Mouse (Mus musculus) stomach, postnatal 0 days (tissue): ENCODE measurements around the gene Gal3st2. TPM values are rescaled to one million over a fixed set of nuclear protein-coding genes. Genes with fewer than 3 reads are reported as not detected.
"Not testable (repeated sequence)": the region's sequence is repeated elsewhere in the genome, so short reads cannot be mapped to it uniquely, and the experiment has no call there.

ENCODE experiments used
- ATAC-seq: fragments of 200-750 bp; cut with Nextera tagmentation; 2 replicates; pipeline ENCODE4 v1.8.0; 2017; ENCODE audit not compliant: low FRiP score, low TSS enrichment
- DNase-seq: peaks from one replicate; pipeline ENCODE4 v3.0.0-alpha.2; 2016; ENCODE audit warnings: low spot score
- H3K27ac ChIP-seq: fragments of 300-500 bp; sonication (generic); replicated peaks from 2 replicates; pipeline ENCODE4 v1.5.1; 2014; ENCODE audit warnings: mild to moderate bottlenecking, control low read depth
- H3K27me3 ChIP-seq: fragments of 300-500 bp; sonication (generic); 2 replicates; pipeline ENCODE4 v1.6.1; 2014; ENCODE audit warnings: low read length; ENCODE audit not compliant: control insufficient read depth, insufficient read depth
- H3K36me3 ChIP-seq: fragments of 300-500 bp; sonication (generic); 2 replicates; pipeline ENCODE4 v1.6.1; 2014; ENCODE audit warnings: low read length, mixed read lengths; ENCODE audit not compliant: control insufficient read depth, insufficient read depth
- H3K4me1 ChIP-seq: fragments of 300-500 bp; sonication (generic); replicated peaks from 2 replicates; pipeline ENCODE4 v1.6.1; 2014; ENCODE audit warnings: antibody characterized with exemption; ENCODE audit not compliant: control insufficient read depth, insufficient read depth
- H3K4me2 ChIP-seq: fragments of 300-500 bp; sonication (generic); replicated peaks from 2 replicates; pipeline ENCODE4 v1.6.1; 2014; ENCODE audit warnings: low read depth, mild to moderate bottlenecking, control low read depth, moderate library complexity
- H3K4me3 ChIP-seq: fragments of 300-500 bp; sonication (generic); 2 replicates; pipeline ENCODE4 v1.5.1; 2014; ENCODE audit warnings: low read depth, low read length, control low read depth
- H3K9ac ChIP-seq: fragments of 300-500 bp; sonication (generic); 2 replicates; pipeline ENCODE4 v1.6.1; 2014; ENCODE audit warnings: mild to moderate bottlenecking, low read length, control low read depth, mixed read lengths
- H3K9me3 ChIP-seq: fragments of 300-500 bp; sonication (generic); 2 replicates; pipeline ENCODE4 v1.6.1; 2016; ENCODE audit warnings: low read length; ENCODE audit not compliant: control insufficient read depth
- CTCF ChIP-seq: IDR thresholded peaks from 2 replicates; pipeline ENCODE4 v1.5.1; 2016; ENCODE audit warnings: antibody characterized with exemption, low read depth, mild to moderate bottlenecking, moderate library complexity
- EP300 ChIP-seq: optimal IDR thresholded peaks from 2 replicates; pipeline ENCODE3; 2016; ENCODE audit warnings: antibody characterized with exemption
- WGBS: fragments of 180-500 bp; shearing (Covaris S2); extraction: QIAGEN DNeasy Blood & Tissue Kit; methylation state at CpG from one replicate; pipeline ENCODE4 v1.1.7; 2014; 5-methylcytosine and 5-hydroxymethylcytosine counted together
- polyA plus RNA-seq: library from polyadenylated mRNA; unstranded; fragments of >200 nt; fragmentation: Nextera tagmentation; extraction: Ambion mirVana; gene quantifications from 2 replicates; pipeline ENCODE4 v1.2.1, GENCODE M21; 2015

Gene Gal3st2
- polyA plus RNA-seq: 0.07 and 0.08 TPM in 2 replicates

DNA sequence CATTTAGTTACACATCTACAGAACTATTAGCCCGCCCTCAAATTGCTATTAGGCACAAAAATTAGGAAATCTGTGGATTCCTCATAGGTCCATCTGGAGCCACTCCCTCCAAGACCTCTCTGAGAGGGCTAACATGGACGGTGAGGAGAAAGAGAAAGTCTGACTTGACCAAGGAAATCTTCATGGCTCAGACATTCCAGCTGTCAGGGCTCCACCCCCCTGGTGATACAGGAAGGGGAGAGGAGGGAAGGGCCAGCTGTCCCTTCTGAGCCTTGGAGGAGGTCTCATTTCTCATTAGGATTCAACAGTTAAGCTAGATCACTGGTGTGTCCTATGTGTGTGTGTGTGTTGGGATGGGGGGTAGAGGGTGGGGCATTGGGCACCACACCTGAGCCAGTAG lies at the start of gene Gal3st2:
TSS of gene Gal3st2 (plus strand) at position 259 of the 400 bp plus-strand sequence.
- not testable (repeated sequence) for DNase-seq, H3K4me2 ChIP-seq

DNA sequence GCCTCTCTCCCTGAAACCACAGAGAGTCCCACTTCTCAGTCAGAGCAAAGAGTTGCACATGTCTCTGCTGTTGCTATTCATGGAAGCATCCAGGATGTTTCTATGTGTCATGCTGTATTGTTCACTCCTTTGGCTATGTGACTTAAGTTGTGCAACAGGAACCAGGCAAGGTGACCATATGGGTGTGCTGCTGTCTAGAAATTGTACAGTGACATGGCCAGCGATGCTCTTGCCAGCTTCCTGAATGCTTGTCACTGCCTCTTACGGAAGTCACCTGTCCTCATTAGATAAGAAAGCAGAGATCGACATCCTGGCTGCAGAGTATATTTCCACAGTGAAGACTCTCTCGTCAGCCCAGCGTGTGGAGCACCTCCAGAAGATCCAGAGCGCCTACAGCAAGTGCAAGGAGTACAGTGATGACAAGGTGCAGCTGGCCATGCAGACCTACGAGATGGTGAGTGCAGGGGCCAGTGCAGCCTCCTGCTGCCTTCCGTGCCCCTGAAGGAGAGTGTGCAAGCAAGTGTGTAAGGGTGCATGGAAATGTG lies 49.5 kb upstream of the Gal3st2 start:
- H3K9ac ChIP-seq: no peak overlapping the region
- H3K27ac ChIP-seq: no peak overlapping the region
- TF ChIP-seq CTCF (no peak), EP300 (no peak)
- no peak overlapping the region for H3K4me3 ChIP-seq
- WGBS: 80% methylated on average over 8 of the region's 8 CpGs
- no peaks in the 10 kb centered on the region for H3K9me3 ChIP-seq
- H3K27me3 ChIP-seq: no peaks in the 10 kb centered on the region
- H3K4me2 ChIP-seq: no peak overlapping the region
- H3K36me3 ChIP-seq: peaks cover 47% of the 10 kb centered on the region
- no peak for ATAC-seq
- no peaks in the 10 kb centered on the region for H3K4me1 ChIP-seq
- no peak for DNase-seq

More for the DNA sequence above, at the start of gene Gal3st2:
- ATAC-seq, H3K4me3 ChIP-seq, H3K27ac ChIP-seq, H3K9ac ChIP-seq, H3K36me3 ChIP-seq, H3K27me3 ChIP-seq, H3K4me1 ChIP-seq, H3K9me3 ChIP-seq: not testable (repeated sequence)
- WGBS: 38% methylated on average over 2 of the region's 2 CpGs

DNA sequence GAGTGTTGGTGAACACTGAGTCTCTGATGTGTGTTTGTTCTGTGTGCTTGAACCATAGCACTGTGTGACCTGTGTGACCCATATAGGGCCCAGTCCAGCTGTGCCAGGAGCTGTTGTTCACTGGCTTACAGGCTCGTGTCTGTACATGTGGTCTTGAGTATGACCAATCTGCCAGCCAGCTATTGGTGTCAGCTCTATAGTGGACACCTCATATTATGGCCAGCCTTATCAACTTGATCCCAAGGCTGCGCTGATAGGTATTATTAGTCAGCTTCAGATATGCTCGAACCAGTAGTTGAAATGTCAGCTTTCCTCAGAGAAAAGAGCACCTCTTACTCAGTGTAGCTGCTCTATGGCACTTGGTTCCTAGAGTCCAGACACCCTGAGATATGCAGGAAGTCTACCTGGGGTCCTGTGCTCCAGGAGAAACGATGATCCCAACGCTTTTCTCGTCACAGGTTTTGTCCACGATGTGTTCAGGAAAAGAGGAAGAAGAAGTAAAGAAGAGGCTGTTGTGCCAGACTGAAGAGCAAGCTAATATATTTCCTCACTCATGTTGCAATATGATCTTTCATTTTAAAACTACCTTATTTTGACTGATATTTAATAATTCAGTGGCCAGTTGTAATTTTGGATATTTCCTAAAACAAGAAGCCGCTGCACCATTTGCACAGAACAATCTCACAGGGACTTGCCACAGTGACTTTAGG lies 43.1 kb upstream of the Gal3st2 start:
- Histone ChIP-seq H3K4me3 (no peak overlapping the region), H3K9ac (no peak overlapping the region), H3K4me1 (no peaks in the 10 kb centered on the region), H3K9me3 (no peaks in the 10 kb centered on the region), H3K36me3 (peaks cover 46% of the 10 kb centered on the region), H3K27me3 (no peaks in the 10 kb centered on the region), H3K4me2 (no peak overlapping the region), H3K27ac (no peak overlapping the region)
- 89% methylated on average over 8 of the region's 8 CpGs for WGBS
- no peak for ATAC-seq
- DNase-seq: no peak
- TF ChIP-seq CTCF (no peak), EP300 (no peak)

DNA sequence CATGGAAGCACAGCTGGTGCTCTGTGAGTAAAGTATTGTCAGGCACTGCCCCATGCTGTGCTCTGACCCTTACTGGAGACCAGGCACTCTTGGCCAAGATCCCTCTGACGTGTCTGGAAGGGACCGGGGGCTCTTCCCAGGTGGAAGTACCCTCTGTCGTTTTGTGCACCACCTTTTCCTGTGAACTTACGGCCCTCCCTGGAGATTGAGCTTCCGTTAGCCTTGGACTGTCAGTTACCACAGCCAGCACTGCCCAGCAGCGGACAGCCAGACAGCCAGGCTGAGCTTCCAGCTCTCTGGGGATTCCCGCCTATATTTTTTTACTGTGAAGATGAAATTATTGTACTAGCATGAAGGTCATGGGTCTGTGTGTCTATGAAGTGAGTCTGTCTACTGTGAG lies 42.4 kb upstream of the Gal3st2 start:
- no peaks in the 10 kb centered on the region for H3K4me1 ChIP-seq
- no peak for TF ChIP-seq EP300
- TF ChIP-seq CTCF: no peak
- no peaks in the 10 kb centered on the region for H3K9me3 ChIP-seq
- H3K9ac ChIP-seq: no peak overlapping the region
- H3K27me3 ChIP-seq: no peaks in the 10 kb centered on the region
- WGBS: 87% methylated on average over 7 of the region's 7 CpGs
- no peak for ATAC-seq
- no peak for DNase-seq
- H3K4me3 ChIP-seq: no peak overlapping the region
- peaks cover 39% of the 10 kb centered on the region for H3K36me3 ChIP-seq
- no peak overlapping the region for H3K27ac ChIP-seq
- H3K4me2 ChIP-seq: no peak overlapping the region

DNA sequence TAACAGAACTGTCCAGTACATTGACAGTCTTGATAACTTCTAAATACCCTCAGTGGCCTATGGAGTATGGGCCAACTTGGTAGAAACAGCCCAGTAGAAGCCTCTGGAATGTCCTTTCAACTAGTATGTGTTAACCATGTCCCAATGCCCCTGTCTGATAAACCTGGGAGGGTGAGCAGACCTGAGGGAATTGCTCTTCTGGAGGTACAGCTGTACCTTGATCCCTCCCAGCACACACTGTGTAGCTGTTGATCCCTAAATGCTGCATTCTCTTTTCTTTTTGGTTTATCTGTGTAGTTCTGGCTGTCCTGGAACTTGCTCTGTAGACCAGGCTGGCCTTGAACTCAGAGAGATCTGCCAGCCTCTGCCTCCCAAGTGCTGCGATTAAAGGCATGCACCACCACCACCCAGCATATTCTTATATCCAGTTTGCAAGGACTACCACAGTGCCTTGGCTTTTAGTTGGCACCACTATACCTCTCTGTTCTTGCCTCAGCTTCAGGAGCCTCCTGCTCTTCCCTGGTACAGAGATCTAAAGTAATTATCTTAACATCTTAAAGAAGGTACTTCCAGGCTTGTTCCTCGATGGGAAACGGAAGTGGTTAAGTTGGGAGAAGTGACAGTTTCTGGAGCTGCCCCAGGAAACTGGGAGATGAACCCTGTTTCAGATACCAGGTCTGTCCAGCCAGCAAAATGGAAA lies 37.2 kb upstream of the Gal3st2 start:
- 77% methylated on average over 3 of the region's 3 CpGs for WGBS
- DNase-seq: no peak
- Histone ChIP-seq H3K36me3 (peaks cover 3% of the 10 kb centered on the region; the same call in 1 of the 2 replicates), H3K27me3 (no peaks in the 10 kb centered on the region), H3K4me3 (no peak overlapping the region), H3K4me1 (peaks cover 3% of the 10 kb centered on the region; the same call in 1 of the 2 replicates), H3K9ac (no peak overlapping the region; the same call in 1 of the 2 replicates), H3K27ac (peak overlapping the region; percentile 97), H3K4me2 (no peak overlapping the region), H3K9me3 (no peaks in the 10 kb centered on the region)
- no peak for TF ChIP-seq CTCF
- no peak for TF ChIP-seq EP300
- no peak for ATAC-seq

DNA sequence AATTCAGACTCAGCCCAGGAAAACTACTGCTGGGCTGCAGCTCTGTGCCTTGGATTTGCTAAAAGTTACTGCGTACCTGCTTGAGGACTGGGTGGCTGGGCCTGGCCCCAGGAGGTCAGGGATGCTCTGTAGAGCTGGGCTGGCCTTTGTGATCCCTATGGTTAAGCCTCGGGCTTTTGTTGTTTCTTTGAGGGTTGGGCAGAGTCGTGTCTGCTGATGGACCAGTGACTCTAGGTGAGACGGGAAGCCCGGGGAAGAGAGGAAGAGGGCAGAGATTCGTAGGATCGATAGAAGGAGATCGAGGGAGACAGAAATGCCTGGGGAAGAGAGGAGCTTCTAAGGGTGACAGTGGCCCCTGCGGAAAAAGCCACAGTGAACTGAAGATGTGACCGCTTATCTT lies 36.5 kb upstream of the Gal3st2 start, which contains the start of gene D2hgdh:
TSS of gene D2hgdh (plus strand) at position 301 of the 400 bp plus-strand sequence.
- peak within 1 kb of the TSS; percentile 97 for H3K27ac ChIP-seq
- H3K9ac ChIP-seq: peak within 1 kb of the TSS; percentile 70
- peaks cover 3% of the 10 kb centered on the region; the same call in 1 of the 2 replicates for H3K4me1 ChIP-seq
- peaks cover 3% of the 10 kb centered on the region; the same call in 1 of the 2 replicates for H3K36me3 ChIP-seq
- peak; percentile 8 for ATAC-seq
- no peaks in the 10 kb centered on the region for H3K9me3 ChIP-seq
- peak within 1 kb of the TSS; percentile 50 for H3K4me3 ChIP-seq
- TF ChIP-seq CTCF: no peak
- TF ChIP-seq EP300: no peak
- 7% methylated on average over 10 of the region's 10 CpGs for WGBS
- peak within 1 kb of the TSS; percentile 72 for H3K4me2 ChIP-seq
- H3K27me3 ChIP-seq: no peaks in the 10 kb centered on the region
- DNase-seq: peak; percentile 28
